Mouse (Mus musculus): ENCODE measurements around the gene Hkdc1. TPM values are rescaled to one million over a fixed set of nuclear protein-coding genes. Genes with fewer than 3 reads are reported as not detected.

The Hkdc1 gene
- polyA plus RNA-seq, 1 experiment from 2014 or later = 0.18 TPM

- Histone ChIP-seq H3K27me3 (ENCODE audit: control insufficient read depth, insufficient read depth, low read length) (no peaks in the 10 kb centered on the region), H3K4me1 (ENCODE audit: control insufficient read depth in 2 of 2, insufficient read depth in 2 of 2, low read length in 2 of 2) (peaks cover 67 to 80% of the 10 kb centered on the region in 2 experiments), H3K4me3 (ENCODE audit: control insufficient read depth in 1 of 2, insufficient read depth in 1 of 2, low read depth in 1 of 2, low read length in 2 of 2) (peak overlapping the region; percentile 3 to 5; a peak in 1 of 4 replicates), H3K9ac (ENCODE audit: low read length) (peak overlapping the region; percentile 57), H3K9me3 (ENCODE audit: control insufficient read depth, low read length) (no peaks in the 10 kb centered on the region), H3K4me2 (ENCODE audit: low read length) (peak overlapping the region; percentile 46), H3K36me3 (ENCODE audit: control insufficient read depth, insufficient read depth, low read length) (no peaks in the 10 kb centered on the region), H3K27ac (replicated peaks in 1 of 2; ENCODE audit: control insufficient read depth in 1 of 2, insufficient read depth in 1 of 2, low read depth in 2 of 2, low read length in 2 of 2) (peak overlapping the region; percentile 53 to 91)
- ATAC-seq (ENCODE audit: insufficient number of reproducible peaks, insufficient read depth, low FRiP score, low read depth) = no peak
- WGBS = 50% methylated on average over 20 of the region's 20 CpGs
Observed at GRCm38 (mm10) chr10:62334686-62335422, 87.4 kb downstream of the Hkdc1 start.

- WGBS = 31% methylated on average over 14 of the region's 14 CpGs
- H3K9me3 ChIP-seq (ENCODE audit: control insufficient read depth, low read length) = no peaks in the 10 kb centered on the region
- H3K9ac ChIP-seq (ENCODE audit: low read length) = peak overlapping the region; percentile 74
- H3K4me1 ChIP-seq (ENCODE audit: control insufficient read depth in 2 of 2, insufficient read depth in 2 of 2, low read length in 2 of 2) = peaks cover 76 to 94% of the 10 kb centered on the region in 2 experiments
- no peaks in the 10 kb centered on the region for H3K27me3 ChIP-seq (ENCODE audit: control insufficient read depth, insufficient read depth, low read length)
- no peak for ATAC-seq (ENCODE audit: insufficient number of reproducible peaks, insufficient read depth, low FRiP score, low read depth)
- peak overlapping the region; percentile 66 for H3K4me2 ChIP-seq (ENCODE audit: low read length)
- H3K27ac ChIP-seq (replicated peaks in 1 of 2; ENCODE audit: control insufficient read depth in 1 of 2, insufficient read depth in 1 of 2, low read depth in 2 of 2, low read length in 2 of 2) = peak overlapping the region; percentile 94 to 98
- peak overlapping the region; percentile 0 to 28; a peak in 3 of 4 replicates for H3K4me3 ChIP-seq (ENCODE audit: control insufficient read depth in 1 of 2, insufficient read depth in 1 of 2, low read depth in 1 of 2, low read length in 2 of 2)
- H3K36me3 ChIP-seq (ENCODE audit: control insufficient read depth, insufficient read depth, low read length) = no peaks in the 10 kb centered on the region
Observed at GRCm38 (mm10) chr10:62333269-62333668, 89.0 kb downstream of the Hkdc1 start.

Other genes starting within 250 kb of the Hkdc1 start
- gene Tspan15, start 191.2 kb downstream of the Hkdc1 start, polyA plus RNA-seq (2014; fragmentation: Nextera tagmentation; extraction: Ambion mirVana) = 4.8 and 5.1 TPM in 2 replicates
- gene Tacr2, start 170.1 kb downstream of the Hkdc1 start, polyA plus RNA-seq (2014; fragmentation: Nextera tagmentation; extraction: Ambion mirVana) = not detected in 2 replicates
- gene Hk1, start 42.6 kb downstream of the Hkdc1 start, polyA plus RNA-seq (2014; fragmentation: Nextera tagmentation; extraction: Ambion mirVana) = 112 and 132 TPM in 2 replicates
- gene 4930507D05Rik, start 27.0 kb upstream of the Hkdc1 start, polyA plus RNA-seq (2014; fragmentation: Nextera tagmentation; extraction: Ambion mirVana) = 0.49 and 0.89 TPM in 2 replicates
- gene Supv3l1, start 27.2 kb upstream of the Hkdc1 start, polyA plus RNA-seq (2014; fragmentation: Nextera tagmentation; extraction: Ambion mirVana) = 29.2 and 29.5 TPM in 2 replicates
- 73.3 and 79.2 TPM in 2 replicates for gene Vps26a, start 64.3 kb upstream of the Hkdc1 start, polyA plus RNA-seq (2014; fragmentation: Nextera tagmentation; extraction: Ambion mirVana)
- gene Srgn, start 105.0 kb upstream of the Hkdc1 start, polyA plus RNA-seq (2014; fragmentation: Nextera tagmentation; extraction: Ambion mirVana) = 6.8 and 8.2 TPM in 2 replicates
- 34.4 and 38.7 TPM in 2 replicates for gene Kif1bp, start 156.0 kb upstream of the Hkdc1 start, polyA plus RNA-seq (2014; fragmentation: Nextera tagmentation; extraction: Ambion mirVana)
- 13.3 and 14.4 TPM in 2 replicates for gene Ddx21, start 179.8 kb upstream of the Hkdc1 start, polyA plus RNA-seq (2014; fragmentation: Nextera tagmentation; extraction: Ambion mirVana)
- 95.5 and 102 TPM in 2 replicates for gene Ddx50, start 228.7 kb upstream of the Hkdc1 start, polyA plus RNA-seq (2014; fragmentation: Nextera tagmentation; extraction: Ambion mirVana)